Mouse (Mus musculus) skeletal muscle tissue, adult 2 months (tissue): ENCODE results near the gene Cdyl.
"Not testable (repeated sequence)": the region's sequence is repeated elsewhere in the genome, so short reads cannot be mapped to it uniquely, and the experiment has no call there.

Source experiments
- DNase-seq: peaks from one replicate; pipeline ENCODE4 v3.0.0-alpha.2; 2012; ENCODE audit warnings: low read depth, low spot score

The Cdyl gene

GRCm38 (mm10) chr13:35832676-35833075 is 173.0 kb downstream of the Cdyl start:
- peak; percentile 70 for DNase-seq

- peak; percentile 27 for DNase-seq
Measured at GRCm38 (mm10) chr13:35833941-35834340, 174.3 kb downstream of the Cdyl start.

DNA sequence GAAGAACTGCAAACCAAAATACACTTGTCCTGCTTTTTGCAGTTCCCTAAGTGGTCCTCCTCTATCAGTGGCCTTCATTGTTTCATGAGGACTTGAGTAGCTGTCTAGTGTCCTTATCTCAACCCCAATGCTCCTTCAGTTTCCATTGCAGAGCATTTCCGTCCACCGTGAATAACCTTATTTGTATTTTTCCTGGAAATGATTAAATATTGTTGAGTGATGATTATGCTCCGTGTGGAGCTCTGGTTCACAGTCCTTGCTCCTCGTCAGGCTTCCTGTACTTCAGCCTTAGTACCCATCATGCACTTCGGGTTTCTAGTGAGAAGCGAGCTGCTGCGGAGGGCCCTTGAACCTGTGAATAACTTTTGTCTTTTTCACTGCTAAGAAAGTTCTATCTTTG is 176.0 kb downstream of the Cdyl start:
- no peak for DNase-seq

GRCm38 (mm10) chr13:35836501-35836900 is 176.9 kb downstream of the Cdyl start:
- not testable (repeated sequence) for DNase-seq

GRCm38 (mm10) chr13:35840102-35840501 is 180.5 kb downstream of the Cdyl start:
- no peak for DNase-seq

GRCm38 (mm10) chr13:35843383-35843782 is 183.8 kb downstream of the Cdyl start:
- DNase-seq: no peak

DNA sequence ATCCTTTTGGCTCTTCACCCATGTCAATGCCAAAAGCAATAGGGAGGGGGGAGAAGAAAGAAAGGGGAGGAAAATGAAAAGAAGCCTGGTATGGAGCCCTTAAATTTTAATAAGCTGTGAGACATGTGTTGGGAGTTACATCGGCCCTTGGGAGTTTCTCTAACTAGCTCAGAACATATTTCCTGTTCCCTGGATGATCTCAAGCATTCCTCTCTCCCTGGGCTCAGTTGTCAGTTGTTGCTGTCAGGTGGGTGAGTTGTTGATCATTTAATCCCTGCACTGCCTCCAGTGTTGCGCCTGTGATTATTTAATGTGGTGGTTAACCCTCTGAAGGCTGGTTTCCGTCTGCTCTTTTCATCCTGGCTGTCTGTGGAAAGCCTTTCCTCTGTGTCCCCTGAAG is 185.7 kb downstream of the Cdyl start:
- DNase-seq: no peak

DNA sequence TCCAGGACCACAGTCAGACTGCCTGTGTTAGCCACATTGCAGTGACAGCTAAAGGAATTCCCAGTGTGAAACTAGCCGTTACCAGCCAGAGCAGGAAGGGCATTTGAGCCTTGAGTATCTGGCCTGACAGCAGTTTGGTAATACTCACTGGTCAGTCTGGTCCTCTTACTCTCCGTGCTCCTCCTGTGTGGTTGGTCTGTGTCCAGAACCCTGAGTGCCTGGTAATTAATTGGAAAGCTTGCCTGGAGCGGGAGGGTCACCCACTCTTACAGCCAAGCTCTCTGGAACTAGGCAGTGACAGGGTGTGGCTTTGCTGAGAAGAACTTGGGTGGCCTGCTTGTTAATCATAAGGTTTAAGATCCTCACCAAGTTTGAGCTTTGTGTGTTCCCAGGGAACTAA is 189.1 kb downstream of the Cdyl start:
- DNase-seq: peak; percentile 50

- no peak for DNase-seq
Measured at GRCm38 (mm10) chr13:35851581-35851980, 191.9 kb downstream of the Cdyl start.

GRCm38 (mm10) chr13:35852851-35853575 is 193.4 kb downstream of the Cdyl start:
- no peak for DNase-seq

- DNase-seq: no peak
Measured at GRCm38 (mm10) chr13:35857486-35857885, 197.9 kb downstream of the Cdyl start.

DNA sequence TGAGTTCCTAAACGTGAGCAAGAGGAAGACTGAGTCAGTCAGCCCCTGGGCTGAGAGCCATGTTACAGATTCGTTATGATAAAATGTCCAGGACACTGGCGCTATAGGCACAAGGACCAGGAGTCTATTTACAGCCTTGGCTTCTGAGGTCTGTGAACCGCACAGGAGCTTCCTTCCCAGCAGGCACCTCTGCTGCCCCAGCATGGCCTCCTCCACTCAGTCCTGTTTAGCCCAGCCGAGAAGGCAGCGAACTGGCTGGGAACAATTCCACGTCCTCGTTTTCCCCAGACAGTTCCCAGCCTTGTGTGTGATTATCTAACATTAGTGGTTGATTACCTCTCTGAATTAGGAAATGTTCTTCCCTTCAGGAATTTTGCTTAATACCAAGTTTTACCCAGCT is 201.3 kb downstream of the Cdyl start:
- no peak for DNase-seq

DNA sequence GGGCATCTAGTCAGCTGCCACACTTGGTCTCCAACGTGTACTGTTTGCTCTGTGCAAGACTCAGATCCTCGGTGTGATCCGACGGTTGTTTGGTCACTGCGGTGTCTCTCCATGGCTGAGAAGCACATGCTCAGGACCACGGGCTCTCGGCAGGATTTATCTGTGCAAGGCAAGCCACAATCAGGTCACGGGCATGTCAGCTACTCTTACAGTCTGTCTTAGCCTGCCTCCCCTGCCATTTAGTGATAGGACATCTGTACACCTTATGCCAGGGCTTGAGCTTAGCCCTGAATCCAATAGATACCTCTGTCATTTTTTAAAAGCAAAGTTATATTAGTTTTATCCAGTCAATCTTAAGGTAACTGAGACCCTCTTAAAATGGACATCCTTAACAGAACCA is 211.0 kb downstream of the Cdyl start:
- DNase-seq: no peak

GRCm38 (mm10) chr13:35871107-35871506 is 211.5 kb downstream of the Cdyl start:
- no peak for DNase-seq

DNA sequence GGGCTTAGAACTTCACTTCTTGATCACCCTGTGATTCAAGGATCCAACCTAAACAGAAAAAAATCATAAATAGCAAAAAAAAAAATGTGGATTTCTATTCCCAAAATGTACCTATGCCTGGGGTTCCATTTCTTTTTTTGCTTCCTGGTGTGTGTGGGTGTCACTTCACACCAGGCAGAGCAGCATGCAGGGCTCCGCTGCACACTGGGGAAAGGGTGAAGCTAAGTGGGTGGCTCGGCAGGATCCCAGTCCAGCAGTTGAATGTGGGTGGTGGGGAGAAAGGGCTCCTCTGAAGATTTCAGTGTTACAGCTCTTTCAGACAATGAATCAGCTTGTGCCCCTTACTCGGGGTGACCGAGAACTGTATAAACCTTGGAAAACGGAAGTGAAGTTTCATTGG is 215.8 kb downstream of the Cdyl start:
- no peak for DNase-seq

DNA sequence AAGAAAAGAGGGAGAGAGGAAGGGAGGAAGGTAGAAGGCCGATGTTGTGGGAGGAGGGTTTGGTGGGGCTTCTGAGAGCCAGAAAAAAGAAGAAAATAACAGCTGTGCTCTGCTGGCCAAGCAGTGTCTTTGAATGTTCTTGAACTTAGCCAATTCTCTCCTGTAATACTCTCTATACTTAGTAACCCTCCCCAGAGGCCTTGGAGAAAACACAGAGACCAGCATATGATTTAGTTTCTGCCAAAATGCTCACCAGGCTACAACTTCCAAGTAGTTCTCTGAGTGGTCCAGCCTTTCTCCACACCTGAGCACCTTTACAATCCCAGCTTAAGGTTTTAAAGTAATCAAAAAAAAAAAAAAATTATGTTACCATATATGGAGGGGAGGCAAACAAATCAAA is 218.6 kb downstream of the Cdyl start:
- DNase-seq: peak; percentile 34

DNA sequence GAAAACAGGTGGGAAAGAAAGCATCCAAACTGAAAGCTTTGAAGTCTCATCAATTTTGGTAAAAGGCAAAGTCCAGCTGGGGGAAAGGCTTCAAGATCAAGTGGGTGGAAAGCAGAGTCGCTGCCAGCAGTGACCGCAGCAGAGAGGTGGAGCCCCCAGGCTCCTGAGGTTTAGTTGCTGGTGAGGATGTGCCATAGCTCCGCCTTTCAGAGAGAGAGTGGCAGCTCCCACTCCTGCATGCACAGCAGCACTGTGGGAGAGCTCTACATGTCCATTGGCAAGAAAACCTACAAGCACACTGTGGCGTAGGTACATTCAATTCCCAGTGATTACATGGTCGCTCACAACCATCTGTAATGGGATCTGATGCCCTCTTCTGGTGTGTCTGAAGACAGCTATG is 219.4 kb downstream of the Cdyl start:
- DNase-seq: no peak

- DNase-seq: no peak
Measured at GRCm38 (mm10) chr13:35879519-35879918, 219.9 kb downstream of the Cdyl start.

- DNase-seq: no peak
Measured at GRCm38 (mm10) chr13:35880555-35881046, 221.0 kb downstream of the Cdyl start.

DNA sequence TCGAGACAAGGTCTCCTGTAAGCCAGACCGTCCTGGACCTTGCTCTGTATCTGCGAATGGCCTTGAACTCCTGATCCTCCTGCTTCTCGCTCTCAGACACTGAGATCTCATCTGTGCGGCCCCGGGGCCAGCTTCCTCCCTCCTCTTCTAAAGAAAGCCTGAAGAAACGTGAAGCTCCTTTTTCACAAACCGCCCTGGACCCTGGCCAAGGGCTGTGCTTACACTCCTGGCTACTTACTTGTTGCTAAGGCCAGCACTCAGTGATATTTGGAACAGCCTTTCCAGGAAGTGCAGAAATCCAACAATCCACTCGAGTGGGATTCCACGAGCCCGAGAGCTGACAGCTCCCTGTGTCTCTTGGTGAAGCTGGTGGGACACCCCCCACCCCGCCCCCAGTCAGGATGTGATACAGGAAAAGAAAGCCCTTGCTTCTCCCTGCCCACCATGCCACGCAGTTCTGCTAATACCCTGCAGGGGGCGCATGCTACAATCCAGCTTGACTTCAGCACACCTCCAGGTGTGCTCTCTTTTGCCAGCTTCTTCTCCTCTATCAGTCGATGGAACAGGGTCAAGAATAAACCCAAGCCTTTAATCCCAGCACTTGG is 226.6 kb downstream of the Cdyl start:
- peak; percentile 71 for DNase-seq

GRCm38 (mm10) chr13:35892866-35893265 is 233.2 kb downstream of the Cdyl start:
- DNase-seq: no peak

GRCm38 (mm10) chr13:35905378-35905777 is 245.7 kb downstream of the Cdyl start:
- DNase-seq: no peak

DNA sequence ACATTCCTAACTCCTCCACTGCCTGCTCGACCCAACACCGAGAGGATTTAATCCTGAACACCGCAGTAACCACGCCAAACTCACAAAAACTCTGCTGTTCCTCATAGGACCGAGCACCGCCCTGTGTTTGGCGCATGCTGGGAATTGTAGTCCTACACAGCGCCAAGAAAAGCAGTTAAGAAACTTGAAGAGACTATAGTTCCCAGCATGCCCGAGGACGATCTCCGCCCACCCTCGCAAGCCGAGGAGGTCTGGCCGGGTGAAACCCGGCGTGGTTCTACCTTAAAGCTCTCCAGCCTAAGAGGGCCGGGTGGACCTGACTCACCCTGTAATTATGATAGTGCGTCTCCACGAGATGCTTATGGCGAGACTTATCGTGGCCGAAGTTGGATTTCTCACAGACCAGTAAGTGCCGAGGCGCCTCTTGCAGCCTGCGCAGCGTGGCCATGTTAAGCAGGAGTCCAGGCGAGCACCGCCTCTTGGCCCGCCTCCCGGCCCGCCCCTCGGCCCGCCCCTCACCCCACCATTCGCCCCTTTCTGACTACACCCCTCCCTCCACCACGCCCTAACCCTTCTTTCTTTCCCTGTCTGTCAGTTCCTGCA is 246.3 kb downstream of the Cdyl start, which contains the start of gene Rpp40:
Rpp40 (minus strand) TSS at position 481 of the 603 bp plus-strand sequence.
- peak; percentile 86 for DNase-seq
